Mouse (Mus musculus) neural tube, embryonic 14.5 days (tissue): ENCODE measurements around the gene Ccdc117. TPM values are rescaled to one million over a fixed set of nuclear protein-coding genes. Genes with fewer than 3 reads are reported as not detected.
"Not testable (repeated sequence)": the region's sequence is repeated elsewhere in the genome, so short reads cannot be mapped to it uniquely, and the experiment has no call there.

Experiments used
- ATAC-seq: fragments of 200-750 bp; cut with Nextera tagmentation; 2 replicates; pipeline ENCODE4 v1.8.0; 2017; ENCODE audit warnings: low read depth, mild to moderate bottlenecking, moderate TSS enrichment, moderate library complexity
- H3K27ac ChIP-seq: fragments of 300-500 bp; sonication (generic); 2 replicates; pipeline ENCODE4 v1.5.1; 2014; ENCODE audit warnings: low read depth, mild to moderate bottlenecking, control low read depth, low read length, moderate library complexity, mixed read lengths
- H3K27me3 ChIP-seq: fragments of 300-500 bp; sonication (generic); 2 replicates; pipeline ENCODE4 v1.6.1; 2014; ENCODE audit warnings: low read length; ENCODE audit not compliant: control insufficient read depth, insufficient read depth
- H3K36me3 ChIP-seq: fragments of 300-500 bp; sonication (generic); 2 replicates; pipeline ENCODE4 v1.6.1; 2014; ENCODE audit warnings: low read length, mixed read lengths; ENCODE audit not compliant: control insufficient read depth, insufficient read depth
- H3K4me1 ChIP-seq: fragments of 300-500 bp; sonication (generic); 2 replicates; pipeline ENCODE4 v1.6.1; 2014; ENCODE audit warnings: low read length; ENCODE audit not compliant: control insufficient read depth, insufficient read depth
- H3K4me2 ChIP-seq: fragments of 300-500 bp; sonication (generic); 2 replicates; pipeline ENCODE4 v1.6.1; 2014; ENCODE audit warnings: mild to moderate bottlenecking, low read depth, low read length, control low read depth
- H3K4me3 ChIP-seq: fragments of 300-500 bp; sonication (generic); 2 replicates; pipeline ENCODE4 v1.5.1; 2014; ENCODE audit warnings: low read depth, low read length, control low read depth, mixed read lengths
- H3K9ac ChIP-seq: fragments of 300-500 bp; sonication (generic); replicated peaks from 2 replicates; pipeline ENCODE4 v1.6.1; 2014; ENCODE audit warnings: low read depth, mild to moderate bottlenecking, control low read depth, low read length, mixed read lengths
- H3K9me3 ChIP-seq: fragments of 300-500 bp; sonication (generic); 2 replicates; pipeline ENCODE4 v1.6.1; 2016; ENCODE audit warnings: low read length; ENCODE audit not compliant: control insufficient read depth
- WGBS: fragments of 180-500 bp; shearing (Covaris S2); extraction: QIAGEN DNeasy Blood & Tissue Kit; methylation state at CpG from one replicate; pipeline ENCODE4 v1.1.7; 2014; 5-methylcytosine and 5-hydroxymethylcytosine counted together
- polyA plus RNA-seq: library from polyadenylated mRNA; unstranded; fragments of >200 nt; fragmentation: Nextera tagmentation; extraction: Ambion mirVana; gene quantifications from 2 replicates; pipeline ENCODE4 v1.2.1, GENCODE M21; 2014

The Ccdc117 gene
- polyA plus RNA-seq, 1 experiment from 2014 or later = 10.4 TPM

- Histone ChIP-seq H3K9ac (no peak overlapping the region), H3K27ac (no peak overlapping the region), H3K36me3 (no peaks in the 10 kb centered on the region), H3K4me1 (no peaks in the 10 kb centered on the region), H3K4me2 (no peak overlapping the region), H3K9me3 (no peaks in the 10 kb centered on the region), H3K4me3 (no peak overlapping the region), H3K27me3 (no peaks in the 10 kb centered on the region)
- no peak for ATAC-seq
- 96% methylated on average over 13 of the region's 13 CpGs for WGBS
These were observed 45.3 kb downstream of the Ccdc117 start for GRCm38 (mm10) chr11:5496559-5497248.

DNA sequence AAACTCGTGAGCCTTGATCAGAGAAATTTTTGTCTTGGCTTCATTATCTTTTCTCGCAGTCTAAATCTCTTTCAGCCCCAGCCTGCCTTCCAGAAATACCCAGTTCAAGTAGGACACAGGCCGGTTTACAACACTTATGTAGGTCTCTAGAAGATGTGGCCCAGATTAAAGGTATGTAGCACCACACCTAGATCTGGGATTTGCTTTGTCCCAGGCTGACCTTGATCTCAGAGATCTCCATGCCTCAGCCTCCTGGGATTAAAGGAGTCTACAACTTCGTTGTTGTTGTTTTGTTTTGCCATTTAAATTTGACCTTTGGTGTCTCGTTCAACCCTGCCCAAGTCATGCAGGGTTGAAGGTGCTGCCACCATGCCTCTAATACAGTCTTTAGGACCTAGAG, 46.1 kb downstream of the Ccdc117 start:
- 87% methylated on average over 5 of the region's 5 CpGs for WGBS
- no peak overlapping the region for H3K9ac ChIP-seq
- no peaks in the 10 kb centered on the region for H3K4me1 ChIP-seq
- no peak for ATAC-seq
- no peak overlapping the region for H3K4me3 ChIP-seq
- no peak overlapping the region for H3K4me2 ChIP-seq
- H3K27ac ChIP-seq = no peak overlapping the region
- no peaks in the 10 kb centered on the region for H3K9me3 ChIP-seq
- no peaks in the 10 kb centered on the region for H3K36me3 ChIP-seq
- no peaks in the 10 kb centered on the region for H3K27me3 ChIP-seq

- WGBS = 69% methylated on average over 12 of the region's 12 CpGs
- Histone ChIP-seq H3K4me3 (no peak overlapping the region), H3K9me3 (no peaks in the 10 kb centered on the region), H3K27me3 (no peaks in the 10 kb centered on the region), H3K27ac (no peak overlapping the region), H3K9ac (no peak overlapping the region), H3K36me3 (no peaks in the 10 kb centered on the region), H3K4me2 (no peak overlapping the region), H3K4me1 (no peaks in the 10 kb centered on the region)
- ATAC-seq = no peak
These were observed 46.6 kb downstream of the Ccdc117 start for GRCm38 (mm10) chr11:5495286-5495832.

DNA sequence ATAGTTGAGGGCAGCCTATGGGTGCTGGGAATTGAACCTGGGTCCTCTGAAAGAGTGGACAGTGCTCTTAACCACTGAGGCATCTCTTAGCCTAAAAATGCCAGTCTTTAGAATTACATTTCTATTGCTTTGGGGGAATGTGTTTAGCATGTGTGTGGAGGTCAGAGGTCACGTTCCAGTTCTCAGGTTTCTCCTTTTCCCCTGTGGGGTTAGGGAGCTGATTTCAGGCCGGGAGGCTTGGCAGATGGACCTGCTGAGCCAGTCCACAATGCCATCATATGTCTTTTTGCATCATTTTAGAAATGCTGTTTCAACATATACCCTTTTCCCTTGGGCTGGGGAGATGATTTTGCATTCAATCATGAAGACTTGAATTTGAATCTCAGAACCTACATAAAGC, 48.1 kb downstream of the Ccdc117 start:
- 61% methylated on average over 2 of the region's 2 CpGs for WGBS
- no peaks in the 10 kb centered on the region for H3K9me3 ChIP-seq
- no peak overlapping the region for H3K4me2 ChIP-seq
- no peaks in the 10 kb centered on the region for H3K4me1 ChIP-seq
- no peak overlapping the region for H3K9ac ChIP-seq
- H3K27me3 ChIP-seq = no peaks in the 10 kb centered on the region
- no peak overlapping the region for H3K27ac ChIP-seq
- H3K4me3 ChIP-seq = no peak overlapping the region
- H3K36me3 ChIP-seq = no peaks in the 10 kb centered on the region
- ATAC-seq = no peak

DNA sequence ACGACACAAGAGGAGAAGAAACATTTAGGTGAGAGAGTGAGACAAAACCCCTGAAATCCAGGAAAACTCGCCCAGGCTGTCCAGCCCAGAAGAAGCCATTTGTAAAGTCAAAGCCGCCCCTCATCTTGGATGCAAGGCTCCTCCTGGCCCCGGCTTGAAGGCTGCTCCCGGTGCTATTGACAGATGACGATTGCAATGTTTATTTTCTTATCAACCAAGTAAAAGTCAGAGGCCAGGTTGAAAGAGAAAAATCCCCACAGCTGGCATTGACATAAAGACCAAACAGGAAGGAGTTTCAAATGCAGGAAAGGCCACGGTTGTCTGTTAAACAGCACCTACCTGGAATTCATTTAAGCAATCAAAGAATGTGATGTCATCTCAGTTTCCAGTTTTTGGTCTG, 50.1 kb downstream of the Ccdc117 start:
- no peak overlapping the region for H3K4me3 ChIP-seq
- no peak overlapping the region for H3K4me2 ChIP-seq
- no peak overlapping the region for H3K9ac ChIP-seq
- no peak overlapping the region for H3K27ac ChIP-seq
- no peaks in the 10 kb centered on the region for H3K4me1 ChIP-seq
- WGBS = 76% methylated on average over 7 of the region's 7 CpGs
- H3K9me3 ChIP-seq = no peaks in the 10 kb centered on the region
- no peaks in the 10 kb centered on the region for H3K27me3 ChIP-seq
- no peak for ATAC-seq
- no peaks in the 10 kb centered on the region for H3K36me3 ChIP-seq

- no peaks in the 10 kb centered on the region for H3K4me1 ChIP-seq
- 82% methylated on average over 10 of the region's 10 CpGs for WGBS
These were observed 50.9 kb downstream of the Ccdc117 start for GRCm38 (mm10) chr11:5490989-5491656.

GRCm38 (mm10) chr11:5489433-5489832, 52.6 kb downstream of the Ccdc117 start:
- not testable (repeated sequence) for ATAC-seq, H3K9ac ChIP-seq, H3K36me3 ChIP-seq, H3K27me3 ChIP-seq, H3K9me3 ChIP-seq, H3K4me1 ChIP-seq, H3K4me3 ChIP-seq, H3K27ac ChIP-seq, H3K4me2 ChIP-seq
- WGBS = 91% methylated on average over 10 of the region's 10 CpGs

More at GRCm38 (mm10) chr11:5490989-5491656, 50.9 kb downstream of the Ccdc117 start:
- Histone ChIP-seq H3K36me3 (no peaks in the 10 kb centered on the region), H3K9ac (no peak overlapping the region), H3K27me3 (no peaks in the 10 kb centered on the region), H3K4me3 (no peak overlapping the region), H3K27ac (no peak overlapping the region), H3K9me3 (no peaks in the 10 kb centered on the region), H3K4me2 (no peak overlapping the region)
- ATAC-seq = no peak

DNA sequence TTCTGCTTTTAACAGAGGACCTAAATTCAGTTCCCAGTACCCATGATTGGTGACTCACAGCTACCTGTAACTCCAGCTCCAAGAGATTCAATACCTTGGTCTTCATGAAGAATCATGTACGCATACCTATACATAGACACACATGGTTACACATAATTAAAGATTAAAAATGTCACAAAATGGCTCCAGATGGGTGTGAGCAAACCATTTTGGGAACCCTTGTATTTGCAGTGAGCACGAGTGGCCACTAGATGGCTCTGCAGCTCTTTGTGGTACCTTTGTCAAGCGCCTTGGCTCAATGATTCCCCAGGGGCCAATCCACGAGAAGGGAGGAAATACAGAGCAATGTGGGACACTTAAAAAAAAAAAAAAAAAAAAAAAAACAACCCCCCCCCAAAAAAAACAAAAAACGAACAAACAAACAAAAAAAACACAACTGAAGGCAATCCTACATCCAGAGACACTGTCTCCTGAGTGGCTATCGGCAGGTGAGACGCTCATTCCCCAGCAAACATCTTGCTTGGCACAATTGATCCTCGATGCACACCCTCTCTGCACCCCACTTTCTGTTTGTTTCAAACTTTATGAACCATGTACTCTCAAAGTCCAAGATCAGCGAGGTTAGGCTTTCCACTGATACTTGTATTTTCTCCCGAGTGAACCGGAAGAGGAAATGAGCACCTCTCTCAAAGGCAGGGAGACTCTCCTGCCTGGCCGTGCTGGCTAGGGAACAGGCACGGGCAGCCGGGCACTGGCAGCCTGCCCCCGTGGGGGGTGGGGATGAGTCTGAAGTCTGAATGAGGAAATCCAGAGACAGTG, 56.6 kb downstream of the Ccdc117 start:
- H3K27me3 ChIP-seq = no peaks in the 10 kb centered on the region
- H3K4me1 ChIP-seq = no peaks in the 10 kb centered on the region
- peak overlapping the region; percentile 35 for H3K4me2 ChIP-seq
- no peaks in the 10 kb centered on the region for H3K36me3 ChIP-seq
- 17% methylated on average over 15 of the region's 15 CpGs for WGBS
- H3K9ac ChIP-seq = no peak overlapping the region
- no peaks in the 10 kb centered on the region for H3K9me3 ChIP-seq
- H3K27ac ChIP-seq = no peak overlapping the region
- ATAC-seq = peak; percentile 87
- peak overlapping the region; percentile 22 for H3K4me3 ChIP-seq

DNA sequence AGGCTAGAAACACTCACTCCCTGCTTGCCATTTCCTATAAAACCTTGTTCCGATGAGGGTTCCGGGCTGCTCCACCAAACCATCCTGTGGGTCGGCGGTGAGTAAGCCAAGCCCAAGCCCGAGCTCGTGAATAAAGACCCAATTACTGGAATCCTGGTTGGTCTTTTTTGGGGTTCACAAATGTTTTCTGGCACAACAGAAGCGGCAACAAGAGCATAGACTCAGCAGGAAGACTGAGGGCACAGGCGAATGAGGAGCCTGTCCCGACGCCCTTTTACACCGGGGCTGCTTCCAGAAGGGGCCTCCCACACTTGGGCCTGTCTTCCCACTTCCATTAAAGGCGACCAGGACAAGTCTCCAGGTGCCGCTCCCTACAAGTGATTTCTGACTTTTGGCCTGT, 59.4 kb downstream of the Ccdc117 start:
- H3K9me3 ChIP-seq = no peaks in the 10 kb centered on the region
- no peak overlapping the region for H3K4me2 ChIP-seq
- no peak overlapping the region for H3K27ac ChIP-seq
- 87% methylated on average over 13 of the region's 13 CpGs for WGBS
- no peak overlapping the region for H3K4me3 ChIP-seq
- no peaks in the 10 kb centered on the region for H3K36me3 ChIP-seq
- H3K9ac ChIP-seq = no peak overlapping the region
- no peak for ATAC-seq
- no peaks in the 10 kb centered on the region for H3K4me1 ChIP-seq
- no peaks in the 10 kb centered on the region for H3K27me3 ChIP-seq
